Mouse (Mus musculus) bone marrow macrophage, adult 2 months (primary cell): ENCODE data around the gene Hmgb3. TPM values are rescaled to one million over a fixed set of nuclear protein-coding genes. Genes with fewer than 3 reads are reported as not detected.
"Not testable (repeated sequence)": the region's sequence is repeated elsewhere in the genome, so short reads cannot be mapped to it uniquely, and the experiment has no call there.

ENCODE experiments used
- H3K27ac ChIP-seq: 2 replicates; pipeline ENCODE4 v1.5.1; 2012; ENCODE audit warnings: low read depth, low read length; ENCODE audit not compliant: insufficient read depth
- H3K4me1 ChIP-seq: 2 replicates; pipeline ENCODE4 v1.6.1; 2012; ENCODE audit warnings: low read length; ENCODE audit not compliant: control insufficient read depth, insufficient read depth
- H3K4me3 ChIP-seq: 2 replicates; pipeline ENCODE4 v1.5.1; 2012; ENCODE audit warnings: mild to moderate bottlenecking, low read length, moderate library complexity; ENCODE audit not compliant: insufficient read depth
- CTCF ChIP-seq: IDR thresholded peaks from 2 replicates; pipeline ENCODE4 v1.5.1; 2012; ENCODE audit warnings: low read depth, mild to moderate bottlenecking, low read length, moderate library complexity
- POLR2A ChIP-seq: IDR thresholded peaks from 2 replicates; pipeline ENCODE4 v1.6.1; 2012; ENCODE audit warnings: mild to moderate bottlenecking, low read depth, low read length, borderline replicate concordance
- polyA plus RNA-seq: library from polyadenylated mRNA; stranded (reverse); fragments of >200 nt; gene quantifications from 2 replicates; pipeline ENCODE4 v1.2.4, GENCODE M21; 2012; ENCODE audit not compliant: missing spikeins, insufficient read depth, insufficient read length

Gene Hmgb3
- 17.5 and 19.5 TPM in 2 replicates for polyA plus RNA-seq

GRCm38 (mm10) chrX:71555415-71556114 is at the start of gene Hmgb3:
TSS of gene Hmgb3 (plus strand) at chrX:71555918.
- Histone ChIP-seq H3K4me1 (no peaks in the 10 kb centered on the region), H3K4me3 (peak within 1 kb of the TSS; percentile 78), H3K27ac (no peak within 1 kb of the TSS)
- TF ChIP-seq CTCF (no peak), POLR2A (no peak)

DNA sequence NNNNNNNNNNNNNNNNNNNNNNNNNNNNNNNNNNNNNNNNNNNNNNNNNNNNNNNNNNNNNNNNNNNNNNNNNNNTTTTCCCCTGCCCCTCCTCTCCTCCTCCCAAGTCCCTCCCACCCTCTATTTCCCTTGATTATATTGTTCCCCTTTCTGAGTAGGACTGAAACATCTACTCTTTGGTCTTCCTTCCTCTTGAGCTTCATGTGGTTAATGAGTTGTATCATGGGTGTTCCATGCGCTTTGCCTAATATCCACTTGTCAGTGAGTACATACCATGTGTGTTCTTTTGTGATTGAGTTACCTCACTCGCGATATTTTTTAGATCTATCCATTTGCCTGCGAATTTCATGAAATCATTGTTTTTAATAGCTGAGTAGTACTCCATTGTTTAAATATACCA is 49.1 kb upstream of the Hmgb3 start:
- not testable (repeated sequence) for H3K4me1 ChIP-seq, H3K4me3 ChIP-seq, H3K27ac ChIP-seq

DNA sequence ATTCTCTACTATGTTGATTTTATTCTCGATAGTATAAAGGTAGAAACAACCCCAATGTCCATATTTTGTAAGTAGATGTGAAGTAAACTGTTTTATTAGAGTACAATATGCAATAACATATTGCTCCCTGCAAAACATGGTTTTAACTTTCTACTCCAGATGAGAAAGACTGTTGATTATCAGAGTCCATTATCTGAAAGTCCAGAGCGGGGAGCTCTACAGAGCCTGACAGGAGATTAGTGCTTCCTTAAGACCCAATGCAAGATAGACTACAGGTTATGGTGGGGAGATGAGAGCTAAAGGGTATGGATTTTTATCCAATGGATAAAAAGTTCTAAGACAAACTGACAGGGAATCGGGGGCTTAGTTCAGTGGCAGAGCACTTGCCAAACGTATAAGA is 36.5 kb upstream of the Hmgb3 start:
- Histone ChIP-seq H3K27ac (no peak overlapping the region), H3K4me1 (no peaks in the 10 kb centered on the region), H3K4me3 (no peak overlapping the region)
- no peak for TF ChIP-seq CTCF
- TF ChIP-seq POLR2A = no peak

GRCm38 (mm10) chrX:71522889-71523288 is 32.8 kb upstream of the Hmgb3 start:
- Histone ChIP-seq H3K27ac (no peak overlapping the region), H3K4me1 (no peaks in the 10 kb centered on the region), H3K4me3 (no peak overlapping the region)
- TF ChIP-seq POLR2A (no peak), CTCF (no peak)

DNA sequence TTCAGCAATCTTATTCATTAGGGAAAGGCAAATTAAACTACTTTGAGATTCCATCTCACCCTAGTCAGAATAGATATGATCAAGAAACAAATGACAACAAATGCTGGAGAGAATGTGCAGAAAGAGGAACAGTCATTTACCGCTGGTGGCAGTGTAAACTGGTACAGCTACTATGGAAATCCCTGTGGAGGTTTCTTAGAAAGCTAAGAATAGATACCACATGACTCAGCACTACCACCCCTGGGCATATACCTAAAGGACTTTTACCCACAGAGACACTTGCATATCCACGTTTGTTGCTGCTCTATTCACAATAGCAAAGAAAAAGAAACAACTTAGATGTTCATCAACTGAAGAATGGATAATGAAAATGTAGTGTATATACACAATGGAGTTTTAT is 31.4 kb upstream of the Hmgb3 start:
- Histone ChIP-seq H3K4me3 (no peak overlapping the region), H3K27ac (no peak overlapping the region), H3K4me1 (no peaks in the 10 kb centered on the region)
- no peak for TF ChIP-seq POLR2A
- TF ChIP-seq CTCF = no peak

GRCm38 (mm10) chrX:71525593-71526299 is 30.0 kb upstream of the Hmgb3 start:
- Histone ChIP-seq H3K4me1 (no peaks in the 10 kb centered on the region), H3K4me3 (no peak overlapping the region), H3K27ac (no peak overlapping the region)
- no peak for TF ChIP-seq POLR2A
- no peak for TF ChIP-seq CTCF

GRCm38 (mm10) chrX:71527461-71527860 is 28.3 kb upstream of the Hmgb3 start:
- Histone ChIP-seq H3K27ac (no peak overlapping the region), H3K4me1 (no peaks in the 10 kb centered on the region), H3K4me3 (no peak overlapping the region)
- TF ChIP-seq CTCF (no peak), POLR2A (no peak)

GRCm38 (mm10) chrX:71528150-71528549 is 27.6 kb upstream of the Hmgb3 start:
- Histone ChIP-seq H3K4me3 (no peak overlapping the region), H3K4me1 (no peaks in the 10 kb centered on the region)

GRCm38 (mm10) chrX:71528646-71529045 is 27.1 kb upstream of the Hmgb3 start:
- no peak overlapping the region for H3K4me3 ChIP-seq
- no peak overlapping the region for H3K27ac ChIP-seq
- no peak for TF ChIP-seq POLR2A
- TF ChIP-seq CTCF = no peak
- H3K4me1 ChIP-seq = no peaks in the 10 kb centered on the region

More at GRCm38 (mm10) chrX:71528150-71528549, 27.6 kb upstream of the Hmgb3 start:
- TF ChIP-seq POLR2A (no peak), CTCF (no peak)
- no peak overlapping the region for H3K27ac ChIP-seq

DNA sequence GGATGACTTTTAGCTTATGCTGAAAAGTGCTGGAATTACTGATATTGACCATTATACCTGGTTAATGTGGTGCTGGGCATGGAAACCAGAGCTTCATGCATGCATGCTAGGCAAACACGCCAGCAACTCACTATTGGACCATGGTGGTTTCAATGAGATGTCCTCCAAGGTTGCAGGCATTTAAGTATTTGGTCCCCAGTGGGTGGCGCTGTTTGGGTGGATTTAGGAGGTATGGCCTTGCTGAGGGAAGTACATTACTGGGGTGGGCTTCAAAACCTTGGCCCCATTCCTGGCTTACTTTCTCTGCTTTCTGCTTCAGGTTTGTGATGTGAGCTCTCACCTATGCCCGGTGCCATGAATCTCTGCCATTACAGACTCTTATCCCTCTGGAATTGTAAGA is 23.1 kb upstream of the Hmgb3 start:
- no peak overlapping the region for H3K27ac ChIP-seq
- no peaks in the 10 kb centered on the region for H3K4me1 ChIP-seq
- TF ChIP-seq POLR2A (no peak), CTCF (no peak)
- H3K4me3 ChIP-seq = no peak overlapping the region

GRCm38 (mm10) chrX:71534102-71534501 is 21.6 kb upstream of the Hmgb3 start:
- 0 out of 2 replicates have a peak, but pooled peaks cover 2% of the 10 kb centered on the region for H3K4me1 ChIP-seq
- no peak overlapping the region for H3K4me3 ChIP-seq
- TF ChIP-seq CTCF = no peak
- no peak for TF ChIP-seq POLR2A
- H3K27ac ChIP-seq = no peak overlapping the region
